Mouse (Mus musculus): Measurements from ENCODE around the gene Wdr34. TPM values are rescaled to one million over a fixed set of nuclear protein-coding genes. Genes with fewer than 3 reads are reported as not detected.

The Wdr34 gene
- polyA plus RNA-seq, 1 experiment from 2014 or later, result 5.7 TPM

DNA sequence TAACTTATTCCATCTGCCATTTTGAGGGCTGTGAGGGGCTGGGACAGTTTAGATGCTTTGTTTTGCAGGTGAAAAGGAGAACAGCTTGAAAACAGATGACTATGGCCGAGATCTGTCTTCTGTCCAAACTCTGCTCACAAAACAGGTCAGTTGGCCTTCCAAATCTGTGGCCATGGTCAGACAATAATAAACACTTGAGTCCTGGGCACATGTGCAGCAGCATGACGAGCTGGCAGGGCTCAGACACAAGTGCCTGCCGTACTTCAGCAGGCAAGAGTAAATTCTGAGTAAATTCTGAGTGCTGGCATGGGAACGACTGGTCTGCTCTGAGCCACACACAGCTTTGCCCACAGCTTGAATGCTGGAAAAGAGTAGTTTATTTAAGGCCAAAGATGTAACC lies 23.2 kb downstream of the Wdr34 start:
- 57% methylated on average over 4 of the region's 4 CpGs for WGBS (ENCODE audit: insufficient replicate concordance)
- Histone ChIP-seq H3K4me3 (ENCODE audit: low read depth, low read length) (no peak overlapping the region), H3K9me3 (replicated peaks; ENCODE audit: control insufficient read depth, low read length) (no peaks in the 10 kb centered on the region), H3K27ac (ENCODE audit: low read length) (no peak overlapping the region), H3K9ac (ENCODE audit: low read depth, low read length) (no peak overlapping the region), H3K36me3 (ENCODE audit: control insufficient read depth, insufficient read depth) (peaks cover 11% of the 10 kb centered on the region), H3K4me2 (ENCODE audit: low read depth, low read length) (no peak overlapping the region), H3K27me3 (ENCODE audit: control insufficient read depth, insufficient read depth, low read depth, low read length) (no peaks in the 10 kb centered on the region), H3K4me1 (ENCODE audit: control insufficient read depth, low read depth, low read length) (no peaks in the 10 kb centered on the region)
- no peak for ATAC-seq (ENCODE audit: low read depth)

GRCm38 (mm10) chr2:30014326-30014966 lies 34.2 kb downstream of the Wdr34 start:
- Histone ChIP-seq H3K27me3 (ENCODE audit: control insufficient read depth, insufficient read depth, low read depth, low read length) (no peaks in the 10 kb centered on the region), H3K4me3 (ENCODE audit: low read depth, low read length) (no peak overlapping the region), H3K4me1 (ENCODE audit: control insufficient read depth, low read depth, low read length) (no peaks in the 10 kb centered on the region), H3K27ac (ENCODE audit: low read length) (no peak overlapping the region), H3K4me2 (ENCODE audit: low read depth, low read length) (no peak overlapping the region), H3K36me3 (ENCODE audit: control insufficient read depth, insufficient read depth) (no peaks in the 10 kb centered on the region), H3K9ac (ENCODE audit: low read depth, low read length) (no peak overlapping the region), H3K9me3 (replicated peaks; ENCODE audit: control insufficient read depth, low read length) (no peaks in the 10 kb centered on the region)
- 63% methylated on average over 11 of the region's 11 CpGs for WGBS (ENCODE audit: insufficient replicate concordance)
- no peak for ATAC-seq (ENCODE audit: low read depth)

DNA sequence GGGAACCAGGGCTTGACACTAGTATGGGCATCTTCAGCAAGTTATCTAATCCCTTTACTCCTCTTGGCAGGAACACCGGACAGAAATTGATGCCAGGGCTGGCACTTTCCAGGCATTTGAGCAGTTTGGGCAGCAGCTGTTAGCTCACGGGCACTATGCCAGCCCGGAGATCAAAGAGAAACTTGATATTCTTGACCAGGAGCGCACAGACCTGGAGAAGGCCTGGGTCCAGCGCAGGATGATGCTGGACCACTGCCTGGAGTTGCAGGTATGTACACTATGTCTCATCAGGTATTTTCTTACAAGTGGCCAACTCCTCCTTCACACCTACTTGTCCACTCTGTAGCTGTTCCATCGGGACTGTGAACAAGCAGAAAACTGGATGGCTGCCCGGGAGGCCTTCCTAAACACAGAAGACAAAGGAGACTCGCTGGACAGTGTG lies 37.8 kb downstream of the Wdr34 start:
- ATAC-seq (ENCODE audit: low read depth), result no peak
- Histone ChIP-seq H3K27ac (ENCODE audit: low read length) (no peak overlapping the region), H3K27me3 (ENCODE audit: control insufficient read depth, insufficient read depth, low read depth, low read length) (no peaks in the 10 kb centered on the region), H3K36me3 (ENCODE audit: control insufficient read depth, insufficient read depth) (peaks cover 16% of the 10 kb centered on the region), H3K4me1 (ENCODE audit: control insufficient read depth, low read depth, low read length) (no peaks in the 10 kb centered on the region), H3K9me3 (replicated peaks; ENCODE audit: control insufficient read depth, low read length) (no peaks in the 10 kb centered on the region), H3K9ac (ENCODE audit: low read depth, low read length) (no peak overlapping the region), H3K4me3 (ENCODE audit: low read depth, low read length) (no peak overlapping the region), H3K4me2 (ENCODE audit: low read depth, low read length) (no peak overlapping the region)
- 76% methylated on average over 8 of the region's 8 CpGs for WGBS (ENCODE audit: insufficient replicate concordance)

DNA sequence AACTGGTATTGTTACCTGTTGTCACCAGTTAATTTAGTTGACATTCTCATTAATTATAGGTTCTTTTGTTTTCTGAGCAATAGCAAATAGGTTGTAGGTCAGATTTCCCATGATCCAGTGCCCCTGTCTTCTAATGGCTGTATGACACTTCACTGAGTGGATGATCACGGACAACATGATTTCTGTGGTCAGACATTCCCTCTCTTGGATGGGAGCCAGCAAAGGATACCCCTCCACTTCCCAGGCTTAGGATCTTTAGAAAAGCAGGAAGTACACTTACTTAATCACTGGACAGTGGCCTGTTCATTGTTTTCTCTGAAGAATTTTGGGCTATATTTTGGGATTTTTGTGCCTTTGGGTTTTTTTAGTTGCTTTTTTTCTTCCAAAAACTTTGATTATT lies 39.6 kb downstream of the Wdr34 start:
- Histone ChIP-seq H3K27me3 (ENCODE audit: control insufficient read depth, insufficient read depth, low read depth, low read length) (no peaks in the 10 kb centered on the region), H3K4me2 (ENCODE audit: low read depth, low read length) (no peak overlapping the region), H3K9me3 (replicated peaks; ENCODE audit: control insufficient read depth, low read length) (no peaks in the 10 kb centered on the region), H3K4me1 (ENCODE audit: control insufficient read depth, low read depth, low read length) (no peaks in the 10 kb centered on the region), H3K4me3 (ENCODE audit: low read depth, low read length) (no peak overlapping the region), H3K9ac (ENCODE audit: low read depth, low read length) (no peak overlapping the region), H3K27ac (ENCODE audit: low read length) (no peak overlapping the region), H3K36me3 (ENCODE audit: control insufficient read depth, insufficient read depth) (peaks cover 16% of the 10 kb centered on the region)
- 46% methylated on average over 1 of the region's 1 CpGs for WGBS (ENCODE audit: insufficient replicate concordance)
- ATAC-seq (ENCODE audit: low read depth), result no peak

GRCm38 (mm10) chr2:29991962-29992361 lies 56.7 kb downstream of the Wdr34 start:
- H3K36me3 ChIP-seq (ENCODE audit: control insufficient read depth, insufficient read depth), result peaks cover 3% of the 10 kb centered on the region
- H3K4me3 ChIP-seq (ENCODE audit: low read depth, low read length), result no peak overlapping the region
- 28% methylated on average over 2 of the region's 2 CpGs for WGBS (ENCODE audit: insufficient replicate concordance)
- H3K9me3 ChIP-seq (replicated peaks; ENCODE audit: control insufficient read depth, low read length), result no peaks in the 10 kb centered on the region
- no peak overlapping the region for H3K9ac ChIP-seq (ENCODE audit: low read depth, low read length)
- no peak overlapping the region for H3K4me2 ChIP-seq (ENCODE audit: low read depth, low read length)
- no peaks in the 10 kb centered on the region for H3K27me3 ChIP-seq (ENCODE audit: control insufficient read depth, insufficient read depth, low read depth, low read length)
- ATAC-seq (ENCODE audit: low read depth), result no peak
- no peaks in the 10 kb centered on the region for H3K4me1 ChIP-seq (ENCODE audit: control insufficient read depth, low read depth, low read length)
- no peak overlapping the region for H3K27ac ChIP-seq (ENCODE audit: low read length)

Small RNA genes lying within 50 kb of the gene (microRNA-seq; reads per million reads assigned to microRNA genes)
- gene Mir6997, result not detected

Other genes starting within 250 kb of the Wdr34 start
- gene Slc27a4, start 246.2 kb downstream of the Wdr34 start, polyA plus RNA-seq (2015; fragmentation: Nextera tagmentation; extraction: Ambion mirVana), result 2.7 and 3.3 TPM in 2 replicates
- gene Urm1, start 228.8 kb downstream of the Wdr34 start, polyA plus RNA-seq (2015; fragmentation: Nextera tagmentation; extraction: Ambion mirVana), result 8.6 and 9.4 TPM in 2 replicates
- gene Cercam, start 179.7 kb downstream of the Wdr34 start, polyA plus RNA-seq (2015; fragmentation: Nextera tagmentation; extraction: Ambion mirVana), result 32.8 and 35.6 TPM in 2 replicates
- gene Odf2, start 159.7 kb downstream of the Wdr34 start, polyA plus RNA-seq (2015; fragmentation: Nextera tagmentation; extraction: Ambion mirVana), result 32.6 and 32.7 TPM in 2 replicates
- 23.8 and 25.9 TPM in 2 replicates for gene Gle1, start 113.5 kb downstream of the Wdr34 start, polyA plus RNA-seq (2015; fragmentation: Nextera tagmentation; extraction: Ambion mirVana)
- gene Sptan1, start 83.3 kb downstream of the Wdr34 start, polyA plus RNA-seq (2015; fragmentation: Nextera tagmentation; extraction: Ambion mirVana), result 15.9 and 19.7 TPM in 2 replicates
- 117 and 130 TPM in 2 replicates for gene Set, start 8.5 kb upstream of the Wdr34 start, polyA plus RNA-seq (2015; fragmentation: Nextera tagmentation; extraction: Ambion mirVana)
- gene Pkn3, start 28.8 kb upstream of the Wdr34 start, polyA plus RNA-seq (2015; fragmentation: Nextera tagmentation; extraction: Ambion mirVana), result 2.1 and 2.3 TPM in 2 replicates
- 17.6 and 18.7 TPM in 2 replicates for gene Zdhhc12, start 44.8 kb upstream of the Wdr34 start, polyA plus RNA-seq (2015; fragmentation: Nextera tagmentation; extraction: Ambion mirVana)
- gene Zer1, start 75.7 kb upstream of the Wdr34 start, polyA plus RNA-seq (2015; fragmentation: Nextera tagmentation; extraction: Ambion mirVana), result 2.3 and 2.5 TPM in 2 replicates
- gene Tbc1d13, start 84.9 kb upstream of the Wdr34 start, polyA plus RNA-seq (2015; fragmentation: Nextera tagmentation; extraction: Ambion mirVana), result 1.7 and 2.3 TPM in 2 replicates
- 16.4 and 19.8 TPM in 2 replicates for gene Endog, start 122.6 kb upstream of the Wdr34 start, polyA plus RNA-seq (2015; fragmentation: Nextera tagmentation; extraction: Ambion mirVana)
- 22.5 and 22.8 TPM in 2 replicates for gene Spout1, start 129.6 kb upstream of the Wdr34 start, polyA plus RNA-seq (2015; fragmentation: Nextera tagmentation; extraction: Ambion mirVana)
- 13.1 and 14.2 TPM in 2 replicates for gene Kyat1, start 157.0 kb upstream of the Wdr34 start, polyA plus RNA-seq (2015; fragmentation: Nextera tagmentation; extraction: Ambion mirVana)
- 11.2 and 11.9 TPM in 2 replicates for gene Lrrc8a, start 188.8 kb upstream of the Wdr34 start, polyA plus RNA-seq (2015; fragmentation: Nextera tagmentation; extraction: Ambion mirVana)
- 0.14 and 0.15 TPM in 2 replicates for gene Gm28035, start 191.7 kb upstream of the Wdr34 start, polyA plus RNA-seq (2015; fragmentation: Nextera tagmentation; extraction: Ambion mirVana)
- gene Phyhd1, start 217.3 kb upstream of the Wdr34 start, polyA plus RNA-seq (2015; fragmentation: Nextera tagmentation; extraction: Ambion mirVana), result 14.4 and 16.0 TPM in 2 replicates
- gene Gm28038, start 232.2 kb upstream of the Wdr34 start, polyA plus RNA-seq (2015; fragmentation: Nextera tagmentation; extraction: Ambion mirVana), result not detected in 2 replicates
- gene Dolk, start 237.5 kb upstream of the Wdr34 start, polyA plus RNA-seq (2015; fragmentation: Nextera tagmentation; extraction: Ambion mirVana), result 11.7 and 12.4 TPM in 2 replicates
- 11.9 and 16.1 TPM in 2 replicates for gene Nup188, start 237.5 kb upstream of the Wdr34 start, polyA plus RNA-seq (2015; fragmentation: Nextera tagmentation; extraction: Ambion mirVana)